Mouse (Mus musculus) stomach, postnatal 0 days (tissue): Measurements from ENCODE around the gene Srgap2.

ENCODE experiments used
- CTCF ChIP-seq: IDR thresholded peaks from 2 replicates; pipeline ENCODE4 v1.5.1; 2016; ENCODE audit warnings: antibody characterized with exemption, low read depth, mild to moderate bottlenecking, moderate library complexity
- EP300 ChIP-seq: optimal IDR thresholded peaks from 2 replicates; pipeline ENCODE3; 2016; ENCODE audit warnings: antibody characterized with exemption

GRCm38 (mm10) chr1:131573721-131574120 lies 46.6 kb upstream of the Srgap2 start:
- no peak for TF ChIP-seq CTCF
- TF ChIP-seq EP300 = no peak
